Mouse (Mus musculus) 3T3-L1 (cell line): ENCODE measurements around the gene Wdr20.

Source experiments
- DNase-seq: peaks from one replicate; pipeline ENCODE4 v3.0.0-alpha.2; 2015; ENCODE audit warnings: low read depth, low spot score

Wdr20 gene

GRCm38 (mm10) chr12:110851414-110851813 is 113.7 kb downstream of the Wdr20 start:
- DNase-seq: no peak

GRCm38 (mm10) chr12:110851923-110852322 is 114.2 kb downstream of the Wdr20 start:
- no peak for DNase-seq
